Mouse (Mus musculus) lung, adult 2 months (tissue): ENCODE results near the gene Olfr1425. TPM values are rescaled to one million over a fixed set of nuclear protein-coding genes. Genes with fewer than 3 reads are reported as not detected.

ENCODE experiments used
- DNase-seq: peaks from one replicate; pipeline ENCODE4 v3.0.0; 2022
- H3K4me1 ChIP-seq: fragments of 200-500 bp; 2 replicates; pipeline ENCODE4 v1.6.1; 2011; ENCODE audit warnings: low read length; ENCODE audit not compliant: control insufficient read depth, insufficient read depth
- H3K4me3 ChIP-seq: fragments of 200-500 bp; replicated peaks from 2 replicates; pipeline ENCODE3; 2011; ENCODE audit warnings: low read depth, mild to moderate bottlenecking, control low read depth, low read length; ENCODE audit errors: extremely low read depth
- CTCF ChIP-seq: fragments of 200-500 bp; IDR thresholded peaks from 2 replicates; pipeline ENCODE4 v1.5.1; 2011; ENCODE audit warnings: mild to moderate bottlenecking, low read length, control low read depth; ENCODE audit not compliant: insufficient read depth
- POLR2A ChIP-seq: fragments of 200-500 bp; IDR thresholded peaks from 2 replicates; pipeline ENCODE4 v1.6.1; 2011; ENCODE audit warnings: low read depth, mild to moderate bottlenecking, control low read depth, low read length, borderline replicate concordance; ENCODE audit errors: extremely low read depth
- WGBS: fragments of 180-500 bp; shearing (Covaris S2); methylation state at CpG from one replicate; pipeline ENCODE4 v1.1.7; 2018; 5-methylcytosine and 5-hydroxymethylcytosine counted together
- polyA plus RNA-seq: library from polyadenylated mRNA; depleted of rRNA; stranded (reverse); fragments of >200 nt; gene quantifications from 2 replicates; pipeline ENCODE4 v1.2.3, GENCODE M21; 2012; rRNA removed

Gene Olfr1425
- polyA plus RNA-seq, 1 experiment: not detected

- no peaks in the 10 kb centered on the region for H3K4me1 ChIP-seq
- WGBS: 86% methylated on average over 5 of the region's 5 CpGs
- no peak for DNase-seq
- TF ChIP-seq POLR2A (no peak), CTCF (no peak)
- H3K4me3 ChIP-seq: no peak overlapping the region
Measured at GRCm38 (mm10) chr19:12043163-12043562, 34.4 kb downstream of the Olfr1425 start.

- DNase-seq: no peak
- H3K4me3 ChIP-seq: no peak within 1 kb of the TSS
- no peak for TF ChIP-seq CTCF
- no peak for TF ChIP-seq POLR2A
- WGBS: 55% methylated on average over 2 of the region's 2 CpGs
- H3K4me1 ChIP-seq: no peaks in the 10 kb centered on the region
Measured at GRCm38 (mm10) chr19:12041217-12041616, 36.3 kb downstream of the Olfr1425 start, which contains the start of gene Olfr1423. Olfr1423 (minus strand) TSS chr19:12041317.

- TF ChIP-seq CTCF: no peak
- TF ChIP-seq POLR2A: no peak
- no peak for DNase-seq
- H3K4me3 ChIP-seq: no peak overlapping the region
- H3K4me1 ChIP-seq: no peaks in the 10 kb centered on the region
Measured at GRCm38 (mm10) chr19:12037727-12038126, 39.8 kb downstream of the Olfr1425 start.

- 22% methylated on average over 2 of the region's 2 CpGs for WGBS
- H3K4me3 ChIP-seq: no peak overlapping the region
- TF ChIP-seq CTCF (no peak), POLR2A (no peak)
- DNase-seq: no peak
- H3K4me1 ChIP-seq: no peaks in the 10 kb centered on the region
Measured at GRCm38 (mm10) chr19:12026606-12027005, 50.9 kb downstream of the Olfr1425 start.

- 71% methylated on average over 3 of the region's 3 CpGs for WGBS
- Histone ChIP-seq H3K4me3 (no peak overlapping the region), H3K4me1 (no peaks in the 10 kb centered on the region)
- TF ChIP-seq POLR2A (no peak), CTCF (no peak)
- no peak for DNase-seq
Measured at GRCm38 (mm10) chr19:12025333-12025732, 52.2 kb downstream of the Olfr1425 start.

- DNase-seq: no peak
- WGBS: 58% methylated on average over 4 of the region's 4 CpGs
- Histone ChIP-seq H3K4me3 (no peak overlapping the region), H3K4me1 (no peaks in the 10 kb centered on the region)
- TF ChIP-seq POLR2A (no peak), CTCF (no peak)
Measured at GRCm38 (mm10) chr19:12024149-12024548, 53.4 kb downstream of the Olfr1425 start.

Other genes with a start within 250 kb of the Olfr1425 start
- gene Olfr1417, start 238.5 kb downstream of the Olfr1425 start, polyA plus RNA-seq: not detected in 2 replicates
- gene Olfr1418, start 216.7 kb downstream of the Olfr1425 start, polyA plus RNA-seq: not detected in 2 replicates
- gene Olfr1419, start 202.6 kb downstream of the Olfr1425 start, polyA plus RNA-seq: not detected in 2 replicates
- not detected in 2 replicates for gene Olfr1420, start 191.2 kb downstream of the Olfr1425 start, polyA plus RNA-seq
- 12.6 and 15.9 TPM in 2 replicates for gene Patl1, start 165.3 kb downstream of the Olfr1425 start, polyA plus RNA-seq
- 14.0 and 23.4 TPM in 2 replicates for gene Osbp, start 111.8 kb downstream of the Olfr1425 start, polyA plus RNA-seq
- gene Olfr1423, start 36.4 kb downstream of the Olfr1425 start, polyA plus RNA-seq: not detected in 2 replicates
- not detected in 2 replicates for gene Olfr1424, start 15.0 kb downstream of the Olfr1425 start, polyA plus RNA-seq
- not detected in 2 replicates for gene Olfr1426, start 14.3 kb upstream of the Olfr1425 start, polyA plus RNA-seq
- not detected in 2 replicates for gene Olfr1427, start 25.6 kb upstream of the Olfr1425 start, polyA plus RNA-seq
- not detected in 2 replicates for gene Olfr1428, start 38.2 kb upstream of the Olfr1425 start, polyA plus RNA-seq
- not detected in 2 replicates for gene Olfr76, start 45.5 kb upstream of the Olfr1425 start, polyA plus RNA-seq
- gene Olfr1555-ps1, start 92.4 kb upstream of the Olfr1425 start, polyA plus RNA-seq: not detected in 2 replicates
- not detected in 2 replicates for gene Olfr1431, start 122.9 kb upstream of the Olfr1425 start, polyA plus RNA-seq
- gene Olfr1432, start 154.9 kb upstream of the Olfr1425 start, polyA plus RNA-seq: not detected in 2 replicates
- gene Olfr262, start 163.9 kb upstream of the Olfr1425 start, polyA plus RNA-seq: not detected in 2 replicates
- gene Olfr235, start 183.3 kb upstream of the Olfr1425 start, polyA plus RNA-seq: not detected in 2 replicates
- not detected in 2 replicates for gene Olfr1434, start 202.1 kb upstream of the Olfr1425 start, polyA plus RNA-seq
- not detected in 2 replicates for gene Olfr1436, start 221.4 kb upstream of the Olfr1425 start, polyA plus RNA-seq
- gene Olfr1437, start 247.4 kb upstream of the Olfr1425 start, polyA plus RNA-seq: not detected in 2 replicates